Mouse (Mus musculus): ENCODE measurements around the gene Ttc38. TPM values are rescaled to one million over a fixed set of nuclear protein-coding genes. Genes with fewer than 3 reads are reported as not detected.

Gene Ttc38
- polyA plus RNA-seq, 1 experiment: 5.0 TPM

DNA sequence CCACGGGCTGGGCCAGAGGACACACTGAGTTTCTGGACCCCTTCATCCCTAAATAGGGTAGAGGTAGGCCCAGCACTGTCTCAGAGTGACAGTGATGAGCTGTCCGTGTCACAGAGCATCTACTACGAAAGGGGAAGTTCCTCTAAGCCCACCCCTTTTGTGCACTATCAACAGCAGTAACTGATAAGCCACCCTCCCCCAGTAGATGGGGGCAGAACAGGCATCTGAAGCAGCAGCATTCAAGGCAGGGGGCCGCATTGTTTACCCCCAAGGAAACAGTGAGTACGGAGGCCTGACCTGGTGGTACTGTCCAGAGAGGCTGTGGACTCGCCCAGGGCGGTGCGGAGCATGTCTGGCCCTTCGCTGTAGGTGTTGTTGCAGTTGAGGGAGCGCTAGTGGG, 70.4 kb downstream of the Ttc38 start:
- Histone ChIP-seq H3K4me3 (ENCODE audit: insufficient read depth, low read length) (no peak overlapping the region), H3K27ac (ENCODE audit: insufficient read depth, low read length) (no peak overlapping the region), H3K4me1 (ENCODE audit: control insufficient read depth, insufficient read depth, low read length) (no peaks in the 10 kb centered on the region)
- no peak for TF ChIP-seq CTCF (IDR thresholded peaks at IDR 0.05; ENCODE audit: borderline replicate concordance, insufficient read depth, low read length)

DNA sequence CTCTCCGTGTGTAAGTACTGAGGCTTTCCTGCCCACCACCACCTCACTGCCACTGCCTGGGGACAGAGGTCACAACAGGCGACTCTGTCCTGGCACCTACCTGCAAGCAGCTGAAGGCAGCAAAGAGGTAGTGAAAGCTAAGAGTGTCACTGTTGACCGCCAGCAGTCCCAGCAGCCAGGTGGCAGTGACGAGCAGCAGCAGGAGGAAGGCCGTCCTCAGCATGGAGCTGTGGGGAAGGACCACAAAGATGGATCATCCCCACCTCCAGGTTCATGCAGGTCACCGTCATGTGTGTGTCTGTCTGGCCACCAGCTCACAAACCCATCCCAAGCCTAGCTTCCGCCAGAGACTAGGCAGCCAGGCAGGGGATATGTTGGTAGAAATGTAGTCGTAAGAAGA, 71.7 kb downstream of the Ttc38 start:
- no peak overlapping the region for H3K27ac ChIP-seq (ENCODE audit: insufficient read depth, low read length)
- no peak overlapping the region for H3K4me3 ChIP-seq (ENCODE audit: insufficient read depth, low read length)
- TF ChIP-seq POLR2A (IDR thresholded peaks at IDR 0.05; ENCODE audit: low read depth, low read length) (no peak), CTCF (IDR thresholded peaks at IDR 0.05; ENCODE audit: borderline replicate concordance, insufficient read depth, low read length) (peak; percentile 93)
- no peaks in the 10 kb centered on the region for H3K4me1 ChIP-seq (ENCODE audit: control insufficient read depth, insufficient read depth, low read length)

Other genes starting within 250 kb of the Ttc38 start
- not detected in 2 replicates for gene Wnt7b, start 249.8 kb upstream of the Ttc38 start, polyA plus RNA-seq (2011; ENCODE audit: insufficient read length, low read depth, missing spikeins)
- gene Ppara, start 97.3 kb upstream of the Ttc38 start, polyA plus RNA-seq (2011; ENCODE audit: insufficient read length, low read depth, missing spikeins): 0.25 and 0.67 TPM in 2 replicates
- gene Cdpf1, start 20.6 kb upstream of the Ttc38 start, polyA plus RNA-seq (2011; ENCODE audit: insufficient read length, low read depth, missing spikeins): 17.0 and 20.9 TPM in 2 replicates
- 0.18 and 0.47 TPM in 2 replicates for gene Pkdrej, start 10.6 kb upstream of the Ttc38 start, polyA plus RNA-seq (2011; ENCODE audit: insufficient read length, low read depth, missing spikeins)
- 34.8 and 40.9 TPM in 2 replicates for gene Gtse1, start 27.4 kb downstream of the Ttc38 start, polyA plus RNA-seq (2011; ENCODE audit: insufficient read length, low read depth, missing spikeins)
- gene Trmu, start 47.0 kb downstream of the Ttc38 start, polyA plus RNA-seq (2011; ENCODE audit: insufficient read length, low read depth, missing spikeins): 16.6 and 20.0 TPM in 2 replicates
- 0.20 and 0.91 TPM in 2 replicates for gene Celsr1, start 201.5 kb downstream of the Ttc38 start, polyA plus RNA-seq (2011; ENCODE audit: insufficient read length, low read depth, missing spikeins)
- gene Gramd4, start 225.4 kb downstream of the Ttc38 start, polyA plus RNA-seq (2011; ENCODE audit: insufficient read length, low read depth, missing spikeins): 18.0 and 31.4 TPM in 2 replicates